Mouse (Mus musculus): ENCODE measurements around the gene Tmem102.

The Tmem102 gene

GRCm38 (mm10) chr11:69757303-69758089 lies 47.9 kb downstream of the Tmem102 start:
- DNase-seq (ENCODE audit: low spot score), result no peak

GRCm38 (mm10) chr11:69754701-69755100 lies 50.7 kb downstream of the Tmem102 start:
- DNase-seq (ENCODE audit: low spot score), result no peak

- DNase-seq (ENCODE audit: low spot score), result no peak
Observed at GRCm38 (mm10) chr11:69754233-69754632, 51.2 kb downstream of the Tmem102 start.
